Comparison of ENCODE assay signal across 22 mouse cellular contexts in the genomic region with DNA sequence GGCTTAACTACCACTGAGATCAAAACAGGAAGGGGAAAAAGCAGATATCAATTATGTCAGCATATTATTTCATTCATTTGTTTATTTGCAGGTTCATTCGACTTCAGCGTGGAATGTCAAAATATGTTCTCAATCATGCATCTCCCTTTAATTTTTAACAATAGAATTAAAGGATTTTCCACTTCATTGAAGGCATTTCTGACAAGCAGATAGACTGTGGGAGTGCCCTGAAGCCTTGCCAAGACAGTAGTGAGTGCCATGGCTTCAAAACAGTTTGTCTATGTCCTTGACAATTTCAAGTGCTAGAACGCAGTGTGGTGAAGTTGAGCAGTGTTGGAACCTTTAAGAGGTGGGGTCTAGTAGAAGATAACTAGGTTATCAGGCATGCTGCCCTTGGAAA.
A peak's percentile ranks its signal among the peaks of the same experiment; 100 is the strongest.
DNase-seq lines count a peak whose midpoint lies in the region; ATAC-seq and TF ChIP-seq lines count a peak whose summit lies in the region.
"Had no signal": no experiment of that assay in that cellular context is flagged by ENCODE, and none has a peak within 500 bp of the region (broad histone marks: within the 10 kb centered on the region; RNA-seq: fewer than 3 reads in every experiment).

No protein-coding gene starts in this region.

- DNase-seq in kidney, adult 9 months = peak; percentile 26
- no peak for DNase-seq in kidney, postnatal 10 days
- peak; percentile 59 for DNase-seq in Muller cell, postnatal 12 days (ENCODE audit: inconsistent ontology term)
- peak; percentile 68 for DNase-seq in Patski (ENCODE audit: low read depth, low spot score)
- peak; percentile 8 to 22 for DNase-seq in layer of hippocampus, postnatal 10 days (ENCODE audit: low spot score in 2 of 2)
- no peak for DNase-seq in frontal cortex, adult 2 months (ENCODE audit: extremely low spot score in 1 of 2, low spot score in 1 of 2)
- DNase-seq in c-Kit-positive CD71-positive TER-119-positive erythroid progenitor cells, embryonic 14.5 days (ENCODE audit: low spot score) = no peak
- DNase-seq: adrenal gland, postnatal 25 days; cerebellum, adult 18-20 months; cerebellum, postnatal 36 days; embryo, embryonic 11 days; gastrocnemius, adult 2 months; lung, adult 18-20 months; lung, postnatal 4 days; midbrain, embryonic 14.5 days; right cerebral cortex, adult 18-20 months; right cerebral cortex, postnatal 4 days; thymus, postnatal 4 days had no signal

- in situ Hi-C loops in Patski (cut with MboI; ENCODE audit: low pct_unique_long_range_greater_than_20kb) = loop anchor here (5.0 to 10.0 kb wide), 2 partner anchors 409 to 694 kb away; no protein-coding TSS in a partner anchor

- peak; percentile 68 for ATAC-seq in Patski
- ATAC-seq: liver, embryonic 12.5 days had no signal

- H3K27me3 ChIP-seq in Patski = no peaks in the 10 kb centered on the region
- H3K27me3 ChIP-seq: embryonic facial prominence, embryonic 15.5 days; hindbrain, embryonic 15.5 days; limb, embryonic 13.5 days; liver, embryonic 12.5 days had no signal

- no peak for TF ChIP-seq CTCF in Patski (IDR thresholded peaks at IDR 0.05)

- CTCF ChIA-PET in Patski (lab: Charles Lee) = interaction anchor here (1.1 kb wide), 1 partner anchor 12 kb away, joined by 3 read pairs; no protein-coding TSS in a partner anchor

- POLR2A ChIA-PET in Patski (lab: Charles Lee) = interaction anchor here (1.1 kb wide), 1 partner anchor 9 kb away, joined by 3 read pairs; no protein-coding TSS in a partner anchor

Comparison
In these comparisons a context has a peak if more than half of its experiments do, and no peak if none do; other contexts are left out.
1. DNase-seq: peak in kidney, adult 9 months (single experiment), Muller cell, postnatal 12 days (single experiment), Patski (single experiment) and layer of hippocampus, postnatal 10 days (2 of 2); none in kidney, postnatal 10 days (single experiment), frontal cortex, adult 2 months (0 of 2) and c-Kit-positive CD71-positive TER-119-positive erythroid progenitor cells, embryonic 14.5 days (single experiment).